Mouse (Mus musculus): Measurements from ENCODE around the gene Ddx52. TPM values are rescaled to one million over a fixed set of nuclear protein-coding genes. Genes with fewer than 3 reads are reported as not detected.

Ddx52 gene
- polyA plus RNA-seq, 1 experiment = not detected

DNA sequence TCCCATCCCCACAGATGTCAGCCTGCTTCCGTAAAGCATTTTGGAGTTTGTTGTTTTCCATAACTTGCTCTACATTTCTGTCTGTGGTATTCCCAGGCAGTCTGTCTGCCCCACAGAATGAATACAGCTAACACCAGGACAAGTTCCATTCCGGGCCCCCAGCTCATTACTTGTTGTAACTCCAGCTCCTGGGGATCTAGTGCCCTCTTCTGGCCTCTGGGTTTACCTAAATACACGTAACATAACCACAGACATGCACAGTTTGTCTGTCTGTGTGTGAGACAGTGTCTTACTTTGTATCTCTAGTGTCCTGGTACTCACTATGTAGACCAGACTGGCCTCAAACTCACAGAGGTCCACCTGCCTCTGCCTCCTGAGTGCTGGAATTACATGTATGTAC is 59.4 kb downstream of the Ddx52 start:
- Histone ChIP-seq H3K4me1 (ENCODE audit: control insufficient read depth, insufficient read depth, low read length) (no peaks in the 10 kb centered on the region), H3K27ac (ENCODE audit: insufficient read depth, low read depth, low read length) (no peak overlapping the region), H3K4me3 (ENCODE audit: insufficient read depth, low read depth, low read length) (no peak overlapping the region)
- 98% methylated on average over 3 of the region's 3 CpGs for whole genome bisulfite sequencing
- TF ChIP-seq CTCF (IDR thresholded peaks at IDR 0.05; ENCODE audit: insufficient read depth, low read depth, low read length) = no peak
- no peak for TF ChIP-seq POLR2A (IDR thresholded peaks at IDR 0.05; ENCODE audit: insufficient read depth, low read depth, low read length)

- 86% methylated on average over 6 of the region's 6 CpGs for WGBS
- Histone ChIP-seq H3K4me3 (ENCODE audit: insufficient read depth, low read depth, low read length) (no peak overlapping the region), H3K27ac (ENCODE audit: insufficient read depth, low read depth, low read length) (no peak overlapping the region), H3K4me1 (ENCODE audit: control insufficient read depth, insufficient read depth, low read length) (no peaks in the 10 kb centered on the region)
- no peak for TF ChIP-seq CTCF (IDR thresholded peaks at IDR 0.05; ENCODE audit: insufficient read depth, low read depth, low read length)
- no peak for TF ChIP-seq POLR2A (IDR thresholded peaks at IDR 0.05; ENCODE audit: insufficient read depth, low read depth, low read length)
Measured at GRCm38 (mm10) chr11:84003986-84004385, 62.1 kb downstream of the Ddx52 start.

GRCm38 (mm10) chr11:84009001-84009400 is 67.1 kb downstream of the Ddx52 start:
- WGBS = 88% methylated on average over 9 of the region's 9 CpGs
- H3K4me3 ChIP-seq (ENCODE audit: insufficient read depth, low read depth, low read length) = no peak overlapping the region
- H3K27ac ChIP-seq (ENCODE audit: insufficient read depth, low read depth, low read length) = no peak overlapping the region
- H3K4me1 ChIP-seq (ENCODE audit: control insufficient read depth, insufficient read depth, low read length) = peaks cover 7% of the 10 kb centered on the region
- no peak for TF ChIP-seq CTCF (IDR thresholded peaks at IDR 0.05; ENCODE audit: insufficient read depth, low read depth, low read length)
- TF ChIP-seq POLR2A (IDR thresholded peaks at IDR 0.05; ENCODE audit: insufficient read depth, low read depth, low read length) = no peak

DNA sequence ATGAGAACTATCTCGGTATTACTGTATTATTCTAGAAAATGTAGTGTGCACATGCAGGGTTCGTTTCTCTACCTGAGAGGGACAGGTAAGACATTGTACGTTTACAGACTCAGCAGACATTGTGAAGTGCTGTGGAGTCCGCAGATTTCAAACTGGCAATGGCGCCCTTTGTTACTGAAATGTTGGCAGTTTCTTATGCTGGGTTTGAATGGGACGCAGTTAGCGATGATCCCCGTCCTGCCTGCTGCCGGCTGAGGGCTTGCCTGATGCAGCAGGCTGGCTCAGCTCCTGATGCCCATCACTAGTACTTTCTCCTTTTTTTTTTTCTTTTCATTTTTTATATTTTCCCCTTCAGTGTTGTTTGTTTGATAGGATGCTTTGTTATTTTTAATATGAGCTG is 68.5 kb downstream of the Ddx52 start:
- no peak overlapping the region for H3K27ac ChIP-seq (ENCODE audit: insufficient read depth, low read depth, low read length)
- H3K4me3 ChIP-seq (ENCODE audit: insufficient read depth, low read depth, low read length) = no peak overlapping the region
- TF ChIP-seq POLR2A (IDR thresholded peaks at IDR 0.05; ENCODE audit: insufficient read depth, low read depth, low read length) (no peak), CTCF (IDR thresholded peaks at IDR 0.05; ENCODE audit: insufficient read depth, low read depth, low read length) (no peak)
- peaks cover 7% of the 10 kb centered on the region for H3K4me1 ChIP-seq (ENCODE audit: control insufficient read depth, insufficient read depth, low read length)
- 70% methylated on average over 9 of the region's 9 CpGs for WGBS

DNA sequence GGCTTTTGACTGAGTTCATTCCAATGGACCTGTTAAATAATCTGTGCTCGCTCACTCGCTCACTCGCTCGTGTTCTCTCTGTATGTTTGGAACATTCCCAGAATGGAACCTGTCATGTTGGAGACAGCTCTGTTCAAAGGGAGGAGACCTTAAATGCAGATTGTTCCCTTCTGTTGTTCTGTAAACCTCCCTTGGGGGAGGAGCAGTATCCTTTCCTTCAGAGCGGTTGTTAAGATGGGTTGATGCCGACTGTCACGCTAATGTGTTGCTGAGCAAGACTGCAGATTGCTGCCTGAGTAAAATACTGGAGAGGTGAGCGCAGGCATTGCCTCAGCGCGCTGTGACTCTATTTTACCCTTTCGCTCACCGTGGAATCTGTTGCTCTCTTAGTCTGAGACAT is 69.2 kb downstream of the Ddx52 start:
- TF ChIP-seq CTCF (IDR thresholded peaks at IDR 0.05; ENCODE audit: insufficient read depth, low read depth, low read length) (no peak), POLR2A (IDR thresholded peaks at IDR 0.05; ENCODE audit: insufficient read depth, low read depth, low read length) (no peak)
- Histone ChIP-seq H3K27ac (ENCODE audit: insufficient read depth, low read depth, low read length) (no peak overlapping the region), H3K4me3 (ENCODE audit: insufficient read depth, low read depth, low read length) (no peak overlapping the region), H3K4me1 (ENCODE audit: control insufficient read depth, insufficient read depth, low read length) (peaks cover 7% of the 10 kb centered on the region)
- 45% methylated on average over 12 of the region's 12 CpGs for WGBS

GRCm38 (mm10) chr11:84011576-84011975 is 69.7 kb downstream of the Ddx52 start:
- Histone ChIP-seq H3K27ac (ENCODE audit: insufficient read depth, low read depth, low read length) (no peak overlapping the region), H3K4me1 (ENCODE audit: control insufficient read depth, insufficient read depth, low read length) (peaks cover 7% of the 10 kb centered on the region), H3K4me3 (ENCODE audit: insufficient read depth, low read depth, low read length) (no peak overlapping the region)
- TF ChIP-seq CTCF (IDR thresholded peaks at IDR 0.05; ENCODE audit: insufficient read depth, low read depth, low read length) (no peak), POLR2A (IDR thresholded peaks at IDR 0.05; ENCODE audit: insufficient read depth, low read depth, low read length) (no peak)
- 66% methylated on average over 2 of the region's 2 CpGs for WGBS

Other genes with a start within 250 kb of the Ddx52 start
- not detected in 2 replicates for gene Wfdc17, start 238.1 kb upstream of the Ddx52 start, polyA plus RNA-seq (2012; ENCODE audit: insufficient read depth, insufficient read length, low replicate concordance, missing spikeins)
- not detected in 2 replicates for gene Wfdc18, start 233.0 kb upstream of the Ddx52 start, polyA plus RNA-seq (2012; ENCODE audit: insufficient read depth, insufficient read length, low replicate concordance, missing spikeins)
- gene Wfdc21, start 195.1 kb upstream of the Ddx52 start, polyA plus RNA-seq (2012; ENCODE audit: insufficient read depth, insufficient read length, low replicate concordance, missing spikeins) = not detected in 2 replicates
- gene Heatr6, start 188.4 kb upstream of the Ddx52 start, polyA plus RNA-seq (2012; ENCODE audit: insufficient read depth, insufficient read length, low replicate concordance, missing spikeins) = not detected in 2 replicates
- not detected in 2 replicates for gene Hnf1b, start 92.0 kb upstream of the Ddx52 start, polyA plus RNA-seq (2012; ENCODE audit: insufficient read depth, insufficient read length, low replicate concordance, missing spikeins)
- not detected in 2 replicates for gene Synrg, start 22.4 kb downstream of the Ddx52 start, polyA plus RNA-seq (2012; ENCODE audit: insufficient read depth, insufficient read length, low replicate concordance, missing spikeins)
- not detected in 2 replicates for gene Dusp14, start 127.2 kb downstream of the Ddx52 start, polyA plus RNA-seq (2012; ENCODE audit: insufficient read depth, insufficient read length, low replicate concordance, missing spikeins)
- gene Tada2a, start 187.5 kb downstream of the Ddx52 start, polyA plus RNA-seq (2012; ENCODE audit: insufficient read depth, insufficient read length, low replicate concordance, missing spikeins) = not detected in 2 replicates
- 53.0 TPM in 1 of 2 replicates, not detected in the other for gene Acaca, start 187.6 kb downstream of the Ddx52 start, polyA plus RNA-seq (2012; ENCODE audit: insufficient read depth, insufficient read length, low replicate concordance, missing spikeins)
- not detected in 2 replicates for gene Gm11437, start 225.4 kb downstream of the Ddx52 start, polyA plus RNA-seq (2012; ENCODE audit: insufficient read depth, insufficient read length, low replicate concordance, missing spikeins)